Mouse (Mus musculus) hindbrain, embryonic 16.5 days (tissue): ENCODE data around the gene Gm20662. TPM values are rescaled to one million over a fixed set of nuclear protein-coding genes. Genes with fewer than 3 reads are reported as not detected.

ENCODE experiments used
- ATAC-seq: fragments of 200-750 bp; cut with Nextera tagmentation; 2 replicates; pipeline ENCODE4 v1.8.0; 2017; ENCODE audit warnings: moderate TSS enrichment, moderate library complexity
- H3K27ac ChIP-seq: fragments of 300-500 bp; sonication (generic); 2 replicates; pipeline ENCODE4 v1.5.1; 2014; ENCODE audit warnings: low read depth, mild to moderate bottlenecking, control low read depth, low read length, moderate library complexity
- H3K27me3 ChIP-seq: fragments of 300-500 bp; sonication (generic); replicated peaks from 2 replicates; pipeline ENCODE4 v1.6.1; 2014; ENCODE audit warnings: low read length; ENCODE audit not compliant: control insufficient read depth, insufficient read depth
- H3K36me3 ChIP-seq: fragments of 300-500 bp; sonication (generic); 2 replicates; pipeline ENCODE4 v1.6.1; 2014; ENCODE audit warnings: mild to moderate bottlenecking, low read length, moderate library complexity, mixed read lengths; ENCODE audit not compliant: control insufficient read depth, insufficient read depth
- H3K4me1 ChIP-seq: fragments of 300-500 bp; sonication (generic); 2 replicates; pipeline ENCODE4 v1.6.1; 2014; ENCODE audit warnings: low read depth, low read length; ENCODE audit not compliant: control insufficient read depth, insufficient read depth
- H3K4me2 ChIP-seq: fragments of 300-500 bp; sonication (generic); 2 replicates; pipeline ENCODE4 v1.6.1; 2014; ENCODE audit warnings: mild to moderate bottlenecking, low read length, control low read depth, moderate library complexity
- H3K4me3 ChIP-seq: fragments of 300-500 bp; sonication (generic); 2 replicates; pipeline ENCODE4 v1.5.1; 2014; ENCODE audit warnings: mild to moderate bottlenecking, low read length, control low read depth, moderate library complexity
- H3K9ac ChIP-seq: fragments of 300-500 bp; sonication (generic); 2 replicates; pipeline ENCODE4 v1.6.1; 2014; ENCODE audit warnings: low read depth, mild to moderate bottlenecking, control low read depth, low read length, moderate library complexity
- H3K9me3 ChIP-seq: fragments of 300-500 bp; sonication (generic); 2 replicates; pipeline ENCODE4 v1.6.1; 2014; ENCODE audit warnings: mild to moderate bottlenecking, low read length, moderate library complexity; ENCODE audit not compliant: control insufficient read depth
- WGBS: fragments of 180-500 bp; shearing (Covaris S2); extraction: QIAGEN DNeasy Blood & Tissue Kit; methylation state at CpG from one replicate; pipeline ENCODE4 v1.1.7; 2014; 5-methylcytosine and 5-hydroxymethylcytosine counted together
- polyA plus RNA-seq: library from polyadenylated mRNA; unstranded; fragments of >200 nt; fragmentation: Nextera tagmentation; extraction: Ambion mirVana; gene quantifications from 2 replicates; pipeline ENCODE4 v1.2.1, GENCODE M21; 2015

The Gm20662 gene
- polyA plus RNA-seq, 1 experiment from 2014 or later, result 1.5 TPM

DNA sequence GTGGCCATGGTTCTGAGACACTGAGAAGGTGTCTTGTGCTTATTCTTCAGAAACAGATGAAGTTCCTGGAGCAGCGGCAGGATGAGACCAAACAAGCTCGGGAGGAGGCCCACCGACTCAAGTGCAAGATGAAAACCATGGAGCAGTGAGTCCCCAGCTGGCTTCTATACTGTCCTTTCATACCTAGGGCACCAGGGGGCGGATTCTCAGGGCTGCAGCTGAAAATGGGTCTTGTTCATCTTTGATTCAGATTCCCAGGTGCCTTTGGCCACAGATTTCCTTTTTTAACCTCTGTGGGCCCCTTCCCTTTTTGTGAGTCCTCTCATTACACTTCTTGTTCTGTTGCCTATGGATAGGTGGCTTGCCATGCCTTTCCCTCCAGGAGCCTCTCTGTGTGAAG lies 35.2 kb upstream of the Gm20662 start:
- no peaks in the 10 kb centered on the region for H3K9me3 ChIP-seq
- no peak for ATAC-seq
- H3K4me2 ChIP-seq, result no peak overlapping the region; the same call in 1 of the 2 replicates
- peak overlapping the region; percentile 76 for H3K27ac ChIP-seq
- no peak overlapping the region for H3K4me3 ChIP-seq
- no peak overlapping the region; the same call in 1 of the 2 replicates for H3K9ac ChIP-seq
- no peaks in the 10 kb centered on the region for H3K27me3 ChIP-seq
- WGBS, result 81% methylated on average over 4 of the region's 4 CpGs
- no peaks in the 10 kb centered on the region for H3K36me3 ChIP-seq
- H3K4me1 ChIP-seq, result peaks cover 16% of the 10 kb centered on the region

DNA sequence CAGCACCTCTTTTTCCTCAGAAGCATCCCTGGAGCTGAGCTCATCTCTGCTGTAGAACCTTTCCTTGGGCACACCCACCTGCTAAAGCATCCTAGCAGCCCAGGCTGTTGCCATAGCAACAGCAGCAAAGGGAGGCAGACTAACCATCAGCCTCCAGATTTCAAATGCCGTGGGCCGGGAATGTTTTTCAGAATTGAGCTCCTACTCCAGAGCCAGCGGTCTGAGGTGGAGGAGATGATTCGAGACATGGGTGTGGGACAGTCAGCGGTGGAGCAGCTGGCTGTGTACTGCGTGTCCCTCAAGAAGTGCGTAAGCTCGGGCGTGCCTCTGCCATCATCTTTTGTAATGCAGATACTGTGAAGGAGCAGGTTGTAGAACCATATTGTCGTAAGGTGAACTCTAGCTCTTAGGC lies 34.8 kb upstream of the Gm20662 start:
- Histone ChIP-seq H3K9ac (peak overlapping the region; percentile 19; the same call in 1 of the 2 replicates), H3K36me3 (no peaks in the 10 kb centered on the region), H3K4me2 (peak overlapping the region; percentile 36), H3K27ac (peak overlapping the region; percentile 76), H3K27me3 (no peaks in the 10 kb centered on the region), H3K9me3 (no peaks in the 10 kb centered on the region), H3K4me3 (0 out of 2 replicates have a peak overlapping the region, but pooled peaks have one; percentile 1), H3K4me1 (peaks cover 16% of the 10 kb centered on the region)
- WGBS, result 60% methylated on average over 10 of the region's 10 CpGs
- ATAC-seq, result peak; percentile 80

DNA sequence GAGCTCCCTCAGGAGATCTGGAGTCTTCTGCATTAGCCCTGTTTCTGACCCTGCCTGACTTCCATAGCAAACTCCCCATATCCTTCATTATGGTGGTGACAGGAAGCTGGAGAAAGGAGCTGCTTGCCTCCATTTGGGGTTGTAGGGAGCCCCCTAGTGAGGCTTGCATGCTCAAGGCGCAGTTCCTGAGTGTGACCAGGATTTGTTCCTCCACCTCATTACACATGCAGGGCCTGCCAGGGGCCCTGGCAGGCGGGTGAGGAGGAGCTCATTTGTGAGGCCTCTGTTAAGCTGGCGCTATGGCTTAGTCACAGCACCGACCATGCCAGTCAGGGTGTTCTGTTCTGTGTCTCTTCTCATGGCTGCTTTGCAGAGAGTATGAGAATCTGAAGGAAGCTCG lies 34.3 kb upstream of the Gm20662 start:
- no peaks in the 10 kb centered on the region for H3K9me3 ChIP-seq
- no peak overlapping the region for H3K4me3 ChIP-seq
- H3K4me2 ChIP-seq, result peak overlapping the region; percentile 36
- WGBS, result 49% methylated on average over 5 of the region's 5 CpGs
- peak overlapping the region; percentile 76 for H3K27ac ChIP-seq
- H3K27me3 ChIP-seq, result no peaks in the 10 kb centered on the region
- peak; percentile 68 for ATAC-seq
- H3K9ac ChIP-seq, result peak overlapping the region; percentile 19; the same call in 1 of the 2 replicates
- H3K36me3 ChIP-seq, result no peaks in the 10 kb centered on the region
- H3K4me1 ChIP-seq, result peaks cover 16% of the 10 kb centered on the region

DNA sequence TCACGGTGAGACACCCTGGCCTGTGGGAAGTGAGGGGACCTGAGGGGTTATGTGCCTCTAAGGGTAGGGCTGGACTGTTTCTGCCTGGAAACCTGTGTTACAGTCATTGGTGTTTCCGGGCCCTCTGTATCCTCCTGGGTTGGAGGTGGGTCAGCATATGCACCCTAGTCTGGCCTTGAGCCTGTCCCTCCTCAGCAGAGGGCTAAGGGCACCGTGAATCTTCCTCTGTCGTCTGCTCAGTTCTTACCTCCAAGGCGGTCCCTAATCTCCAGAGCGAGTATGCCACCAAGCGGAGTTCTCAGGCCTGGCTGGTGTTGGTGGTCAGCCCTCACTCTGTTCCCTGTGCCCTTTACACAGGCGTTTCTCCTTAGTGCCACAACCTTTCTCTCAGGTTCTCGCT lies 33.2 kb upstream of the Gm20662 start:
- no peak for ATAC-seq
- H3K36me3 ChIP-seq, result no peaks in the 10 kb centered on the region
- no peaks in the 10 kb centered on the region for H3K9me3 ChIP-seq
- peaks cover 16% of the 10 kb centered on the region for H3K4me1 ChIP-seq
- H3K9ac ChIP-seq, result no peak overlapping the region
- WGBS, result 94% methylated on average over 9 of the region's 9 CpGs
- no peak overlapping the region for H3K27ac ChIP-seq
- H3K4me2 ChIP-seq, result no peak overlapping the region
- no peaks in the 10 kb centered on the region for H3K27me3 ChIP-seq
- no peak overlapping the region for H3K4me3 ChIP-seq

DNA sequence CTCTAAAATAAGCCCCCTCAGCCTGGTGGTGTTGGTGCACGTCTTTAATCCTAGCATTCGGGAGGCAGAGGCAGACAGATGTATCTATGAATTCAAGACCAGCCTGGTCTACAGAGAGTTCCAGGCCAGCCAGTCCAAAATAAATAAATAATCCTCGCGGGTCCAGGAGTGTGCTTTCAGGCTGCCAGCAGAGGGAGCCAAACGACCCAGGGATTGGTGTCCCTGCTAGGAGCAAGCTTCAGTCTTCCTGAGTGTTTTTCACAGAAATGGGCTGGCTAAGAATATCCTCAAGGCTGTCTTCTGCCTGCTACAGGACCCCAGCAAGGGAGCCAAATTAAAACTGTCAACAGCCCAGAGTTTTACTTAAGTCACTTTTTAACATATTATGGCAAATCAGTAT lies 32.4 kb upstream of the Gm20662 start:
- 25% methylated on average over 5 of the region's 5 CpGs for WGBS
- Histone ChIP-seq H3K4me3 (no peak overlapping the region), H3K9ac (no peak overlapping the region), H3K27me3 (no peaks in the 10 kb centered on the region), H3K9me3 (no peaks in the 10 kb centered on the region), H3K36me3 (no peaks in the 10 kb centered on the region), H3K4me1 (peaks cover 16% of the 10 kb centered on the region), H3K27ac (no peak overlapping the region), H3K4me2 (no peak overlapping the region)
- peak; percentile 66; the same call in 1 of the 2 replicates for ATAC-seq

DNA sequence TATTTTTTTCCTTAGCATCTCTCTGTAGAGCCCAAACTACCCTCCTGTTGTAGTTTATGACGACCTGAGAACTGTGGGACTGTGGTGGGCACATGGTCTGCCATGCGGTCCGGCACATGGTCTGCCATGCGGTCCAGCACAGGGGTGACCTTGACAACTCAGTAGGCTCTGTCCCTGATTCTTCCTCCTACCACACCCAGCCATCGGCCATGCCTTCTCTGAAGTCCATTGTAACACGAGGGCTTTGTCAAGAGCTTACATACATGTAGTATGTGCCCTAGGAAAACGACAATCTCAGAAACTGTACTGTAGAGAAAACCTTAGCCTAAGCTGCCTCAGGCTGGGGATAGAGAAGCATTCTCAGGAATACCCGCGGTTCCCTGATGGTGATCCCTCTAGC lies 31.5 kb upstream of the Gm20662 start:
- no peak for ATAC-seq

DNA sequence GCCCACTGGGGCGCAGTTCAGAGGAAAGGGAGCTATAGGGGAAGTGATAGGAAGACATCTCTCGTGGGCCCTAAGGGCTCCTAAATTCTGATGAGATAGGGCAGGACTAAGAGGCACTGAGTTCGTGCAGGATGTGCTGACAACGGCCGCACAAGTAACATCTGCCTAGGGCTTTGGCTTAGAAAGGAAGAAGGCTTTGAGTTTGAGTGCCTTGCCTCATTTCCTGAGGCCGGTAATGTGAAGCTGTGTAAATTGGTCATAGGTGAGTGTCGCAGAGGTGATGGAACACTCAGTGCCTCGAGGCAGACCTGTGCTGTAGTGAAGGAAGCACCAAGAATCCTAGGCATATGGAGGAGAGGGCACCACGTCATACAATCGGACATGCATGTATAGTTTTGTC lies 29.5 kb upstream of the Gm20662 start:
- 87% methylated on average over 10 of the region's 10 CpGs for WGBS
- no peaks in the 10 kb centered on the region for H3K9me3 ChIP-seq
- no peak overlapping the region for H3K27ac ChIP-seq
- no peak for ATAC-seq
- H3K4me2 ChIP-seq, result no peak overlapping the region
- H3K4me1 ChIP-seq, result peaks cover 6% of the 10 kb centered on the region
- H3K36me3 ChIP-seq, result 0 out of 2 replicates have a peak, but pooled peaks cover 2% of the 10 kb centered on the region
- H3K27me3 ChIP-seq, result no peaks in the 10 kb centered on the region
- no peak overlapping the region for H3K9ac ChIP-seq
- H3K4me3 ChIP-seq, result no peak overlapping the region

More for the DNA sequence above, 31.5 kb upstream of the Gm20662 start:
- no peaks in the 10 kb centered on the region for H3K27me3 ChIP-seq
- H3K4me3 ChIP-seq, result no peak overlapping the region
- H3K27ac ChIP-seq, result no peak overlapping the region
- no peaks in the 10 kb centered on the region for H3K36me3 ChIP-seq
- H3K9ac ChIP-seq, result no peak overlapping the region
- H3K4me2 ChIP-seq, result no peak overlapping the region
- peaks cover 16% of the 10 kb centered on the region for H3K4me1 ChIP-seq
- WGBS, result 92% methylated on average over 9 of the region's 9 CpGs
- no peaks in the 10 kb centered on the region for H3K9me3 ChIP-seq

DNA sequence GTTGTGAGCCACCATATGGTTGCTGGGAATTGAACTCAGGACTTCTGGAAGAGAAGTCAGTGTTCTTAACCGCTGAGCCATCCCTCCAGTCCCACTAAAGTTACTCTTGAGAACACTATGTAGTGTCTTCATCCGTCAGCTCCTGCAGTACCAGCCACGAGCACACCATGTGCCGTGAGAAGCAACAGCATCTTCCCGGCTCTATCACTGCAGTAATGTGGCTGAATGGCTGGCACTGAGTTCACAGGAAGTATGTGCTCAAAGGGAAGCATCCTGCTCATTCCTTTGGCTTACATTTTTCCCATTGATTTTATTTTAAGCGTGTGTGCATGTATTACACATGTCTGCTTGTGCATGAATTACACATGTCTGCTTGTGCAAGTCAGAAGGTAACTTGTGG lies 28.7 kb upstream of the Gm20662 start:
- no peaks in the 10 kb centered on the region for H3K4me1 ChIP-seq
- no peaks in the 10 kb centered on the region for H3K9me3 ChIP-seq
- no peaks in the 10 kb centered on the region for H3K27me3 ChIP-seq
- H3K9ac ChIP-seq, result no peak overlapping the region
- 86% methylated on average over 6 of the region's 6 CpGs for WGBS
- H3K4me3 ChIP-seq, result no peak overlapping the region
- no peak overlapping the region for H3K27ac ChIP-seq
- H3K36me3 ChIP-seq, result 0 out of 2 replicates have a peak, but pooled peaks cover 3% of the 10 kb centered on the region
- ATAC-seq, result no peak
- H3K4me2 ChIP-seq, result no peak overlapping the region

DNA sequence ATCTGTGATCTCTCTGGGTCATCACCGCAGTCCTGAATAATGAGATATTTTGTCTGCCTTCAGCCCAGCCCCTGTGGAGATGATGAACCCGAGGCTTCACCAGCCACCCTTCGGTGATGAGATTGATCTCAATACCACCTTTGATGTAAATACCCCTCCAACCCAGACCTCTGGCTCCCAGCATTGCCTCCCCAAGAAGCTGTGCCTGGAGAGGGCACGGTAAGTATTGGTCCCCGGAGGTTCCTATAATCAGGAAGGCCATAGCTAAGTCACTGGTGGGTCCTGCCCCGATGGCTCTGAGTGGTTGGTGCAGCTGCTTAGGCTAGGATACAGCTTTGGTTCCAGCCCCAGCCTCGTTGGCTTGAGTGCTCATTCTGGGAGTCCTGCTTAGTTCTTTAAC lies 27.6 kb upstream of the Gm20662 start:
- no peaks in the 10 kb centered on the region for H3K9me3 ChIP-seq

DNA sequence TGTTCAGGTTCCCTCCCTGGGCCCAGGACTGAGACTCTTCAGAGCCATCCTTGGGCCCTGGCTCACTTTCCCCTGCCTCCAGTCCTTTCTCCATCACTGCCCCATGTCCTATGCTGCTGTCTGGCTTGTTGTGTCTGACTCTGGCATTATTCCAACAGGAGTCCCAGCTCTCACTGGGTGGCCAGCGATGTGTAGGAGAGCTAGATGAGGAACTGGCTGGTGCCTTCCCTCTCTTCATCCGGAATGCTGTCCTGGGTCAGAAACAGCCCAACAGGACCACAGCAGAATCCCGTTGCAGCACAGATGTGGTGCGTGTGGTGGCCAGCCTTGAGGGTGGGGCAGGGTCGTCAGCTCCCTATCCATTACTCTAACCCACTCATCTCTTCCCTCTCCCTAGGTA lies 25.8 kb upstream of the Gm20662 start:
- H3K36me3 ChIP-seq, result 0 out of 2 replicates have a peak, but pooled peaks cover 3% of the 10 kb centered on the region
- no peak for ATAC-seq
- H3K4me3 ChIP-seq, result no peak overlapping the region
- H3K9ac ChIP-seq, result no peak overlapping the region
- no peak overlapping the region for H3K4me2 ChIP-seq
- 84% methylated on average over 5 of the region's 5 CpGs for WGBS
- H3K27ac ChIP-seq, result no peak overlapping the region
- no peaks in the 10 kb centered on the region for H3K9me3 ChIP-seq
- no peaks in the 10 kb centered on the region for H3K27me3 ChIP-seq
- H3K4me1 ChIP-seq, result no peaks in the 10 kb centered on the region

More for the DNA sequence above, 27.6 kb upstream of the Gm20662 start:
- no peak for ATAC-seq
- 92% methylated on average over 7 of the region's 7 CpGs for WGBS
- H3K9ac ChIP-seq, result no peak overlapping the region
- H3K27me3 ChIP-seq, result no peaks in the 10 kb centered on the region
- H3K36me3 ChIP-seq, result 0 out of 2 replicates have a peak, but pooled peaks cover 3% of the 10 kb centered on the region
- H3K4me2 ChIP-seq, result no peak overlapping the region
- H3K4me1 ChIP-seq, result no peaks in the 10 kb centered on the region
- no peak overlapping the region for H3K27ac ChIP-seq
- no peak overlapping the region for H3K4me3 ChIP-seq
